Mouse (Mus musculus) frontal cortex, postnatal 10 days (tissue): ENCODE results near the gene Pcgf1.

Experiments used
- DNase-seq, 2 experiments: peaks; one replicate each; pipeline ENCODE4 v3.0.0; 2022; ENCODE audit warnings: low spot score in 2 of 2, mixed read lengths in 1 of 2

The Pcgf1 gene

DNA sequence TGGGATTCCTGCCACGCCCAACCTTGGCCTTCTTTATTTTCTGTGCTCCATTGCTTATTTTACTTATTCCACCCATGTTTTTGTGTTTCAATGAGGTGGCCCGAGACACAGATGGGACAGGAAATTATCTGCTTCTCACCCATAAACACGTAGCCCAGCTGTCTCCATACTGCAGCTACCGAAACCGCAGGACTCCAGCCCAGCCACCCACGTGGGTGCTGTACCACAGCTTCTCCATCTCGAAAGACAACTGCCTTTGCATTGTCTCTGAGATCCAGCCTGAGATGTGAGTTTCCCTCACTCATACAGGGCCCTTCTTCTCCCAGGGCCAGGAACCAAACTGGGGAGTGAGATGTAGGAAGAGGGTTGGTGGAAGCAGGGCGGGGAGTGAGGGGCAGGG lies 11.7 kb upstream of the Pcgf1 start:
- no peak for DNase-seq

DNA sequence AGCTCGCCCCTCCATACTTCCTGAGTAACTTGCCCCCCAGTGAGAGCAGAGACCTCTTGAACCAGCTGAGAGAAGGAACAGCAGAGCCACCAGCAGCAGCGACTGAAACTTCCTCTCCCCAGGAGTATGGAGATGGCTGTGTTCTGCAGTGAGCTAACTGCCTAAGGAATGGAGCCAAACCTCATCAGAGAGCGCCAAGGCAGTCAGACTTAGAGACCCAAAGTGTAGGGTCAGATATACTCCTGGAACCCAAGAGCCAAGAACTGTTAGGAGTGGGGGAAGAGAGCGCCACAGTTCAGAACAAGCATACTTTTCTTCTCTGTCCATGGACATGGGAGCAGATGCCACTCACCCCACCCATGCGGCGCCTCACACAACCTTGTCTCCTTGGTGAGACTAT lies 11.2 kb upstream of the Pcgf1 start:
- no peak for DNase-seq

DNA sequence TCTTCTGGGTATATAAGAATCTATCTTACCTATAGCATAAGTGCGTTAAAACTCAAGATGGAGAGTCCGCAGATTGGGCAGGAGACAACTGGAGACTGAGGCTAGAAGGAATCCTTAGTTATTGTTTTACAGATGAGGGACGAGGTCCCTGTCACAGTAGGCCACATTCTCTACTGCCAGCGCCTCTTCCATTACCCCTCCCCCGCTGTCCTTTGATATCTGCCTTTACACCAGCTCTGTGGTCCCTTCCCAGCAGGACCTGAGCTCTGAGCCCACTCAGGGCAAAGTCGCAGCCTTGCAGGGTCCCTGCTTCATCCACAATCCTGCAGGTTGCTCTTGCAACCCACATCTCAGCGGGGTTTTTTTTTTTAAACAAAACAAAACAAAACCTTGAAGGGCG lies 9.4 kb upstream of the Pcgf1 start:
- DNase-seq = no peak

DNA sequence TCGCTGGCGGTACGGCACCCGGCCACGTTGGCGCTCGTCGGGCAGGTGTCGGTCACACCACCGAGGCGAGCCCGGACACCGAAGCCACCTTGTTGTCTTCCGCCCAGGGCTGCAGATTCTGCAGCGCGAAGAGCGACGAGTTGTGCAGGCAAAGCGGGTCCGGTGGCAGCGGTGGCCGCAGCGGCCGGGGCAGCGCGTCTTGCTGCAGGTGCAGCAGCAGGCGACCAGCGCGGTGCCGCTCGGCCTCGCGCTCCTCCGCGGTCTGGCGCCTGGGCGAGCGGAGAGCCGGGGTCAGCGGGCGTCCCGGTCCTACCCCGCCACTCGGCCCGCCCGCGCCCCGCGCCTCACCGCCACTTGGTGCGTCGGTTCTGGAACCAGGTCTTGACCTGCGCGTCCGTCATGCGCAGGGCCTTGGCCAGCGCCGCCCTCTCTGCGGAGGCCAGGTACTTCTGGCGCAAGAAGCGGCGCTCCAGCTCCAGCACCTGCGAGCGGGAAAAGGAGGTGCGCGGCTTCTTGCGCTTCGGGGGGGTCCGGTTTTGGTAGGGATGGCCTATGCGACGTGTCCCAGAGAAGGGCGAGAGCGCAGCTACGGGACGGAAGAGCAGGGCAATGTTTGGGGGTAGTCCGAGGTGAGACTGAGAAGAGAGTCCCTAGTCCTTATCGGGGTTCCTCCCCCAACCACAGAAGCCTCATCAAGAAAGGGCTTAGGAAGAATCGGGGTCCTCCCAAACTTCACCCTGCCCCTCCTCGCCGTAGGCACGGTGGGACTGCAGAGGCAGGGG lies 8.8 kb upstream of the Pcgf1 start:
- DNase-seq = no peak

DNA sequence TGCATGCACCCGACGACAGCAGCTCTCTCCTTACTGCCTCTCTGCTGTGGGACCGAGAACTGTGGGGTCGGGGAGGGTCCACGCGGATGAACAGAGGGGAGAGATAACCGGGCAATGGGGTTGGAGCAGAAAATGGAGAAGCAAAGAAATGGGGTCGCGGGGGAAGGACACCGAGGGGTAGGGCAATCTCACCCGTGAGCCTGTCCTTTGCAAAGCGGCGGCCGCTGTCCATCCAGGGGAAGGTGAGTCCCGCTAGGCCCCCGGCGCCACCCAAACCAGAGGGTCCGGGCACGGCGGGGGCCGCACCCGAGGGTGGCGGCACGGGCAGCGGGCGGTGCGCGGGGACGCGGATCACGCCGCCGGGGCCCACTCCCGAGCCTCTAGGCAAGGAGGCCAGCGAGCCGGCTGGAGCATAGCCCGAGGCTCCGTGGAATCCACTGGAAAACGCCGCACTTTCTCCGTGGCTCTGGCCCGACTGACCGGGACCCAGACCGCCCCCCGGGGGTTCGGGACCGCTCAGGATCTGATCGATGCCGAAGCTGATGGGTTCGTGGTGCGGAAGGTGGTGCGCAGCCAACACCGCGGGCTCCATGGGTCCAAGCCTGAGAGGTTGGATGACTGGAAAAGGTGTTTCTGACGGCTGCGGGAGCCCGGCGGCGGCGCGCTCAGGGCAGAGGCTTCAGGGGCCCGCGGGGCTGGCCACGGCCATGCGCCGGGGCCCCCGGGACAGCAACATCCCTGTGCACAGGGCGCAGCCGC lies 8.0 kb upstream of the Pcgf1 start:
- no peak for DNase-seq

DNA sequence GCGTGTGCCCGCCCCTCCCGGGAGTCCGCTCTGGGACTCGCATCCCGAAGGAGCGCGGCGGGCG lies 7.6 kb upstream of the Pcgf1 start, which contains the start of gene Tlx2:
Gene Tlx2 (minus strand): TSS at position 47 of the 64 bp plus-strand sequence.
- no peak for DNase-seq

DNA sequence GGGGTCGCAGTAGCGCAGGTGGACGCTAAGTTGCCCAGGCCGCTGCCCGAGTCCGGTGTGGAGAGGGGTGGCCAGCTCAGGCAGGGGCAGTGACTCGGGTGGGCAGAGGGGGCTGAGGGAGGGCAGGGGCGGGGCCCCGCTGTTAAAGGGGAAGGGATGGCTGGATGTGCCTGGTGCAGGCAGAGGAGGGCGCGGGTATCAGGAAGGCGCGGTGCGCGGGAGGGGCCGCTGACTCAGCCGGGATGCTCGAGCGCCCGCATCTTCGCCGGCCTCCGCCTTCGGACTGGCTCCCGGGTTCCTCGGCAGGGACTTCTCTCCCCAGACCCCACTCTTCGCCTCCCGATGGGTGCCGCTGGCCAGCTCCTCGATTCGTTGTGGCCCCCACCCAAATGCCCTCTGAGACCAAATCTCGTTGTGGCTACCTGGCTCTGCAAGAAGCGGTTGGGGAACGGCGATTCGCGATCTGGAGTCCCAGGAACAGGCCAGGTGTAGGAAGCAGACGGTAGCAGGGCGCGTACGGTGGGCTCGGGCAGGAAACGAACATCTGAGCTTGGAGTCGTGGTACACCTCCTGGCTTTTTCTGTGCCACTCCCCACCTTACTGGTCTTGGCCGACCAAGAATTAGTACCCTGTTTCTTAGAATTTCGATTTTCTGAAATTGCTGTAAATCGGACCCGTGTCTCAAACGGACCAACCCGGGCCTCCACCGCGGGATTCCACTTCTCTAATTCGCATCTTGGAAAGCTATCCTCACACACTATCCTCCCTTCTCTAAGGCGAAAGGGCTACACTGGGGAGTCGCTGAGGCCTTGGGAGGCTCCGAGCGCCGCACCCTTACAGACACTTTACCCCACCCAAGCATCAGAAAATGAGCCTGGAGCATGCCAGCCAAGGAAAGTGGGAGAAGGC lies 7.1 kb upstream of the Pcgf1 start:
- DNase-seq = no peak

DNA sequence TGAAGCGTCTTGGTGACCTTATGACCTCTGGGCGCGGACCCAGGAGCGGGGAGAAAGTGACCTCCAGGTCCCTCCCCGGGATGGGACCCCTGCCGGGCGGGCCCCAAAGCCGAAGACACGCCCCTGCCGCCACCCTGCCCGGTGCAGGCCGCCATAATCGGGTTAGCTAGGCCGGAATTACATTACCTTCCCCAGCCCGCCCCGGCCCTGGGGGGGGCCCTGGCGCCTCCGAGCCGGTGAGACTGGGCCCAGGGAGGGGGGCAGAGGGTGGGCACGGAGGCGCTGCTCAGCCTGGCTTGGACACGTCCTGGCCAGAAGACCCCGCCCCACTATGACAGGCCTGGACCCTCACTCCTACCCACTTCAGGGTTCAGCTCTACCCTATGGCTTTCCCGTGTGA lies 6.4 kb upstream of the Pcgf1 start:
- DNase-seq = no peak

DNA sequence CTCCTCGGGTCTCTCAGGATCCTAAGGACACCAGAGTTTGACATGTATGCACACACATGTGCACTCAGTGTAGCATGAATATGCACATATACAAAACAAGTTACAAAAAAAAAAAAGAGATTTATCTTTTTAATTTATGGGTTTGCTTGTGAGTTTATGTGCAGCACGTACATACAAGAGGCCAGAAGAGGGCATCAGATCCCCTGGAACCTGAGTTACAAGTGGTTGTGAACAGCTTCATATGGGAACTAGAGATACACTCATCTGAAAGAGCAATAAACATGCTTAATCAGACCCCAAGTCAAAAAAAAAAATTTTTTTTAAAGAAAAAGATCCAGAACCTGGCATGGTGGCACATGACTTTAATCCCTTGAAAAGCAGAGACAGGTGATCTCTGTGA lies 2.7 kb upstream of the Pcgf1 start:
- DNase-seq = no peak

DNA sequence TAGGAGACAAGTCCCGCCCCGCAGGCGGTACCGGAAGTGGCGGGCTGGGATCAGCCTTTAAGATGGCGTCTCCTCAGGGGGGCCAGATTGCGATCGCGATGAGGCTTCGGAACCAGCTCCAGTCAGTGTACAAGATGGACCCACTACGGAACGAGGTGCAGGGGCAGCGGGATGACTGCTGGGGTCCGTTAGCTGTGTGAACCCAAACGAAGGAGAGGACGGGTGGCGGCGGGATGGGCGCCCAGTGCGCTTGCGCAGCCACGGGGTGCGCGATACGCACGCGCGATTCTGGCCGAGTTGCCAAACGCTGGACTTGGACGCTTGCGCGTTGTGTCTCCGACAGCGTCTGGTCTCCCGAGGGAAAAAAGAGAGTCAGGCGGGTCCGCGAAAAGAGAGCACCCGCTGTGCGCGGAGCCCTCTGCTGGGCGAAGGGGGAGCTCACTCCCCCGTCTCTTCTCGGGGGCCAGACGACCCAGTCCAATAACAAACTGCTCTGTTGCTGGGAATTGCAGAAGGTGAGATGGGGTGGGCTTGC lies 722 bp downstream of the Pcgf1 start:
- DNase-seq = peak; percentile 96 to 99

DNA sequence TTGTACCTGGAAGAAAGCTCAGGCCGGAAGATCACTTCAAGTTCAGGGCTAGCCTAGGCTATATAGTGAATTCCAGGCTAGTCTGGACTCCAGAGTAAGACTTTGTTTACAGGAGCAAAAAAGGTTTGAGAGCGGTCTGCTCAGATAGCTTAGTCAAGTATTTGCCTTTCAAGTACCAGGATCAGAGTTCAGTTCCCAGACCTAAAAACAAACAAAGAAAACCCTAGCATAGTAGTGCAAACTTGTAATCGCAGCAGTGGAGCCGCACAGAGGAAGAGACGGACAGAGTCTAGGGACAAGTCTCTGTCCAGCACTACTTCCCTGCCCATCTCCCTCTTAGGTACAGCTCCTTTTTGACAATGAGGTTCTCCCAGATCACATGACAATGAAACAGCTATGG lies 2.5 kb downstream of the Pcgf1 start:
- no peak for DNase-seq

DNA sequence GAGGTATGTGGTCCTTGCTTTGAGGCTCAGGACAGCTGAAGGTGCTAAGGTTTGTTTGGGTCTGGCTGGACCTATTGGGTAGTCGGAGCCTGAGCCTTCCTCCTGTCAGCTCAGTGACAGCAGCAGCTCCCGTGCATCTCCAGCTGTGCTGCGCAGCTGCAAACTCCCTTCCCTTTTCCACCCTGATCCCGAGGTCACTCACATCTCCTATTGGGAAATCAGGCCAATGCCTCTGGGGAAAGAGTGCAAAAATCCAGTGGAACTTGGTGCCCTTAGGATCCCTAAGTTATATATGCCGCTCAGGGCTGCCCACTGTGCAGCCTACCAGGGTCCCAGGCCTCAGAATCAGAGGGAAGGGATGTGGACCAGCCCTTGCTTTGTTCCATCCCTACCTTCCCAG lies 5.8 kb downstream of the Pcgf1 start:
- no peak for DNase-seq

DNA sequence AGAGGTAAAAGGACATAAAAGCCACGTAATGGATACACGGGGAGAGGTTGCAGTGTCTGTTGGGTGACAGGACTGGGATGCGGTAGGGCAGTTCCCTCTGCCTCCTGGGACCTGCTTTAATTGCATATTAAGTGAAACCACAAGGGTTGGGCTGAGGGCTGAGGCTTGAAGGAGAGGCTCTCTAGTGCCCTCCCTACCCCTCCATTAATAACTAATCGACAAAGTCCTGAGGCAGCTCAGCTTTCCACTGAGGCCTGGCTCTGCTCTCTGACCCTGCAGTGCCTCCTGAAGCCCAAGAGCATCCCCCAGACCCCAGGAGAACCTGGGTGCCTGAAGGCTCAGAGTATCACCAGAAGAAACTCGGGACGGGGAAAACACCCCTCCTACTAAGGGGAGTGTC lies 6.8 kb downstream of the Pcgf1 start:
- no peak for DNase-seq

DNA sequence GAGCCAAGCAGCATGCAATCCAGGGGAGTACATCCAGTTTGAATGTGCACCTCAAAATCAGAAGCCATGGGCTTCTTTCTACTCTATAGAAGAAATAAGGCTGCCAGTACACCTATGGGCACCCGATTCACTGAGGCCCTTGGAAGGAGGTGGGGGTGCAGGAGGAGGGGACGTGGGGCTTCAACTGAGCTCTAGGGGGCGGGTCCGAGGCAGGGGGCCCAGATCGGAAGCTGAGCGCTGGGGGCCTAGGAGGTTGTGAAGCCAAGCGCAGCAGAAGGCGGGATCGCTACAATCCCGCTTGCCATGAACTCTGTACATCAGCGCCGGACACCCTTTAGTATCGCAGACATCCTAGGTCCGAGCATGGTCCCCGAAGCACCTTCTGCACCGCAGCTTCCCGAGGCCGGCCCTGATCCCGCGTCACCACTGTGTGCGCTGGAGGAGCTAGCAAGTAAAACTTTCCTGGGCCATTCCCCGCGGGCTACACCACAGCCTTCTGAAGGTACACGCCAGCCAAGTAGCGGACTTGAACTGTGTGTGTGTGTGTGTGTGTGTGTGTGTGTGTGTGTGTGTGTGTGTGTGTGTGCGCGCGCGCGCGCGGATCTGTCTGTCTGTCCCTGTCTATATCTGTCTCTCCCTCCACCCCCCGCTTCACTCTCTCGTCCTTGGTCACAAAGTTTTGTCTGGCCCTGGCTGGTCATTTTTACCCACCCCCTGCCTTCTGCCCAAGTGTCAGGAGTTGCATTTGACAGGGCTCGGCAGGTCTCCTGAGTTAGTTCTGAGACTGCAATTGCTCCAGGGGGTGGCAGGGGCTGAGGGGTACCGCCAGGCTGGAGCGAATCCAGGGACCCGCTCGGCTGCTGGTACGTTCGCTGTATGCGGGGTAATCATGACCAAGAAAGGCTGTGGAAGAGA lies 8.7 kb downstream of the Pcgf1 start, which contains the start of gene Lbx2:
Gene Lbx2 (plus strand): TSS at position 247 of the 915 bp plus-strand sequence.
- DNase-seq = no peak

DNA sequence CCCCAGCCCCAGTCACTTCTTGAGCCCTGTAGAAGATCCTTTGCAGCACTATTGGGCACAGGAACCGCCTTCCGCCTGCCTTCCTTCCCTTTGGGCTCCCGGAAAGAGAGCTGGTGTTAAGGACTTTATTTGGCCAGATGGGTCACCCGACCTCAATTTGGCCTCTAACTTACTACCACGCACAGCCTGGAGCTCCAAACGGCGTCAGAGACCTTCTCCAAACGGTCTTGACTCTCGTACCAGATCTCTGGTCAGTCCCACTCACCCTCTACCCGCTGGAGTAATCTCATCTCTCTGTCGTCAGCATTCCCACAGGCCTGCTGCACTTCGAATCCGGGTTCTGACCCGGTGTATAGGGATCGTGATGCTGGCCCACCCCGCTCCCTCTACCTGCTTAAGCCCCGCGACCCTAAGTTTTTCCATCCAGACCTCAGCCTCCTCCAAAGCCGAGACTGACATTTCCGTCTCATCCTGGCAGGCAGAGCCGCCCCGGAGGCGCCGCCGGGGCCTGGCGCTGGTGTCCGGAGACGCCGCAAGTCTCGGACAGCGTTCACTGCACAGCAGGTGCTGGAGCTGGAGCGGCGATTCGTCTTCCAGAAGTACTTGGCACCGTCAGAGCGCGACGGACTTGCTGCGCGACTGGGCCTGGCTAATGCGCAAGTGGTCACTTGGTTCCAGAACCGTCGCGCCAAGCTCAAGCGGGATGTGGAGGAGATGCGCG lies 9.7 kb downstream of the Pcgf1 start:
- no peak for DNase-seq

DNA sequence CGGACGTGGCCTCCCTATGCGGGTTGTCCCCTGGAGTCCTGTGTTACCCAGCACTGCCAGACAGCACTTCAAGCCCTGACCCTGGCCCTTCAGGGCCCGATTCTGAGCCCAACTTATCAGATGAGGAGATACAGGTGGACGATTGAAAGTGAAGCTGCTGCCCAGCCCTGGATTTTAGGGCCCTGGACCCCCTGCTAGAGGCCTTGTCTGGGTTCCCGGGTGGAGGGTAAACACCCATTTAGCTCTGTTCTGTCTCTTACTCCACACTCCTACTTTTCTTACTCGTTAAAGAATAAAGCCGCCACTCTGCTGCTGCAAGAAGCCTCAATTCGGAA lies 10.2 kb downstream of the Pcgf1 start:
- DNase-seq = no peak

DNA sequence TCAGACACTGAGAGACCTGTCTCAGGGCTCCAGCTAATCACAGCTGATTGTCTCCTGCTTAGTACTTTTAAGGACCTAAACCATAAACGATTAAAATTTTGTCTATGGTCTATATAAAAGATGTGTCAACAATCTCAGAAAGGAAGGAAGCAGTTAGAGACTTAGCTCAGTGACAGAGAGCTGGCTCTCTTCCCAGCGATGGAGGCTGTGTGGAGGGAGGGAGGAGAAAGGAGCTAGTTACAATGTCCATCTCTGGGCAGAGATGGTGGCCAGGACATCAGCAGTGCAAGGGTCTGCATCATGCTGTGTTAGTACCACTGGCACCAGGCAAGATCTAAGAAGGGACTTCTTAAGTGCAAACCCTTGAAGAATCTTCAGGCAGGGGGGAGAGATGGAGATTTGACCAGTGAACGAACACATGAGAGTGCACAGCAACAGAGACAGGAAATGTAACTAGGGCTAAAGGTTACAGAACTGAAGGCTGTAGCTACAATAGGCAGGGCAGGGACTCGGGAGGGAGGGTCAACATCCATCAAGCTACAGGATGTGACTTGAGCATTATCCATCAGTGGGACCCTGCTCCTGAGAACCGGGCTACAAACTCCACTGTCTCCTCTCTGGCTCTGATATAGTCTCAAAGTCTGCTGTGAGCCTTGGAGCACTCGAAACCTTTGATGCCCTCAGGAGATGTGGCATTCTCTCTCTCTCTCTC lies 14.9 kb downstream of the Pcgf1 start:
- no peak for DNase-seq

DNA sequence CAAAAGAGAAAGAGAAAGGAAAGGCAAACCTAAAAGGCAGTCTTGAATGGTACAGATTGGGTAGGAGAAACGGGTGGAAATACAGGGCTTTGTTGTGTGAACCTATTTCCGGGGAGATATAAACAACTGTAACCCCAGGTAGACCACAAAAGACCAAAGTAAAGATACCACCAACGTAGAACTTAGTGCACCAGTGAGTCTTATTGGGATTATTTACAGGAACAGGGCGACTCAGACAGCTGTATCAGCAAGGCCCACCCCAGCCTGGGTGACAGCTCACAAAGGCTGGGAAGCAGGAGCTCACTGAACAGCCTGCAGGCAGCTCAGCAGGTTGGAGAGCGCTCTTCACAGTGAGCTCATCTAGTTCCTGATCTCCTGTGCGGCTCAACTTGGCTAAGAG lies 18.3 kb downstream of the Pcgf1 start:
- no peak for DNase-seq

DNA sequence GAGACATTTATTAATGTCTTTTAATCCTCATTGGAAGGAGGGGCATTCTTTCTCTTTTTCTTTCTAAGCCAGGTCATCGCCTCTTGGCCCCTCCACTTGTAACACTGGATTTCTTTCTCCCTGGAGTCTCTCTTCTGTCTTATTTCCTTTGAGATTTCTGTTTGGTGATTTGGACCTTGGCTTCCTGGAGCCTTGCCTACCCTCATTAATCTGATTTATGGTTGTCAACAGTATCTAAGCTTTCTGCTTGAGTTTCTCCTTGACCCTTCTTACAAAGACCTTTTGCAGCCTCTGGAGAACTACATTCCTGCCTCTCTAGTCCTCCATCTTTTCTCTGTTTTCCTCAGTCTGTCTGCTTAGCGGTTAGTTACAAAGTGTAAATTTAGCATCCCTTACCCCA lies 20.7 kb downstream of the Pcgf1 start:
- no peak for DNase-seq

DNA sequence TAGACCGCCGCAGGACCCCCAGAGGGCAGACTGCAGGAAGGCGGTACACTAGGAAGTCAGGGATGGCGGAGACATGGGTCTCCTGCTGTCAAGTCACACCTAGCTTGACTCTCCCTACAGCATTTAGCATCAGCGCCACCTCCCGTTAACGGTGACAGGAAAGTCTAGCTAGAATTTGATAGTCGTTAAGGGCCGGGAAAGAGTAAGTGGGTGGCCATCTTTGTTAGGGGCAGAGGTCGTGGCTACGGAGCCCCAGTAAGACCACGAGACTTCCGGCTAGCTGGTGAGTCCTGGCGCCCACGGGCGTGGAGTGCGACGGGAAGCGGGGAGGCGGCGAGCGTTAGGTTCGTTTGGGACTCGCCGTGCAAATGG lies 23.6 kb downstream of the Pcgf1 start, which contains the start of the genes Ccdc142 and Gm42688:
Gene Ccdc142 (plus strand): TSS at position 286 of the 372 bp plus-strand sequence.
Gene Gm42688 (plus strand): TSS at position 302 of the 372 bp plus-strand sequence.
- peak; percentile 83 to 87 for DNase-seq
